Mouse (Mus musculus) MEL (cell line): ENCODE data around the gene Kif6. TPM values are rescaled to one million over a fixed set of nuclear protein-coding genes. Genes with fewer than 3 reads are reported as not detected.

Experiments used
- DNase-seq: peaks from one replicate; pipeline ENCODE4 v3.0.0; 2011; ENCODE audit warnings: low read depth, low spot score
- H3K27ac ChIP-seq: 2 replicates; pipeline ENCODE4 v1.5.1; 2012; ENCODE audit warnings: low read depth, mild to moderate bottlenecking, control low read depth, low read length, moderate library complexity; ENCODE audit not compliant: control insufficient read depth
- H3K27me3 ChIP-seq, 2 experiments: fragments of 150-350 bp in 1 of 2; sonication (generic) in 1 of 2; 2 replicates each; pipeline ENCODE4 v1.6.1; 2012; ENCODE audit warnings: low read length in 2 of 2, mild to moderate bottlenecking in 2 of 2, improper control_type of control experiment in 1 of 2, moderate library complexity in 1 of 2; ENCODE audit not compliant: insufficient read depth in 2 of 2, control insufficient read depth in 1 of 2
- H3K36me3 ChIP-seq, 2 experiments: 2 replicates each; pipeline ENCODE4 v1.6.1; 2012 to 2014; ENCODE audit warnings: low read length in 2 of 2, improper control_type of control experiment in 1 of 2, inconsistent platforms in 1 of 2, mild to moderate bottlenecking in 1 of 2; ENCODE audit not compliant: insufficient read depth in 2 of 2, control insufficient read depth in 1 of 2
- H3K4me1 ChIP-seq, 2 experiments: fragments of 150-350 bp in 1 of 2; sonication (generic) in 1 of 2; 2 replicates each; pipeline ENCODE4 v1.6.1; 2012; ENCODE audit warnings: low read length in 2 of 2, improper control_type of control experiment in 1 of 2, mild to moderate bottlenecking in 1 of 2; ENCODE audit not compliant: insufficient read depth in 2 of 2, control insufficient read depth in 1 of 2
- H3K4me3 ChIP-seq, 2 experiments: fragments of 150-350 bp in 1 of 2; sonication (generic) in 1 of 2; 2 replicates each; pipeline ENCODE4 v1.5.1; 2012; ENCODE audit warnings: low read depth in 2 of 2, low read length in 2 of 2, mild to moderate bottlenecking in 2 of 2, moderate library complexity in 2 of 2, control low read depth in 1 of 2, improper control_type of control experiment in 1 of 2; ENCODE audit not compliant: control insufficient read depth in 1 of 2, insufficient read depth in 1 of 2
- H3K79me2 ChIP-seq: 2 replicates; pipeline ENCODE4 v1.6.1; 2012; ENCODE audit warnings: mild to moderate bottlenecking, low read length, moderate library complexity; ENCODE audit not compliant: control insufficient read depth, poor library complexity, insufficient read depth
- H3K9ac ChIP-seq: 2 replicates; pipeline ENCODE4 v1.6.1; 2012; ENCODE audit warnings: low read depth, mild to moderate bottlenecking, control low read depth, low read length, moderate library complexity; ENCODE audit not compliant: control insufficient read depth, poor library complexity, severe bottlenecking
- H3K9me3 ChIP-seq: fragments of 150-350 bp; sonication (generic); replicated peaks from 2 replicates; pipeline ENCODE4 v1.6.1; 2012; ENCODE audit warnings: mild to moderate bottlenecking, low read length, improper control_type of control experiment, moderate library complexity; ENCODE audit not compliant: insufficient read depth
- CHD2 ChIP-seq: IDR thresholded peaks from 2 replicates; pipeline ENCODE4 v1.6.1; 2011; ENCODE audit warnings: low read length, improper control_type of control experiment
- CTCF ChIP-seq, 3 experiments: IDR thresholded peaks in 2 of 3; conservative IDR thresholded peaks in 1 of 3; 2 replicates each; pipeline ENCODE4 v1.5.1; 2011 to 2012; ENCODE audit warnings: low read length in 3 of 3, low read depth in 2 of 3, mild to moderate bottlenecking in 2 of 3, improper control_type of control experiment in 1 of 3, inconsistent platforms in 1 of 3, mixed read lengths in 1 of 3, moderate library complexity in 1 of 3; ENCODE audit not compliant: control insufficient read depth in 1 of 3, insufficient read depth in 1 of 3, poor library complexity in 1 of 3, severe bottlenecking in 1 of 3
- E2F4 ChIP-seq: IDR thresholded peaks from 2 replicates; pipeline ENCODE4 v1.6.1; 2011; ENCODE audit warnings: low read depth, low read length, improper control_type of control experiment, borderline replicate concordance
- HCFC1 ChIP-seq: IDR thresholded peaks from 2 replicates; pipeline ENCODE4 v1.6.1; 2012; ENCODE audit warnings: low read depth, mild to moderate bottlenecking, inconsistent platforms, low read length, improper control_type of control experiment, moderate library complexity
- JUND ChIP-seq: IDR thresholded peaks from 2 replicates; pipeline ENCODE4 v1.6.1; 2011; ENCODE audit warnings: low read depth, mild to moderate bottlenecking, improper control_type of control experiment, low read length
- KAT2A ChIP-seq: conservative IDR thresholded peaks from 2 replicates; pipeline ENCODE4 v1.6.1; 2012; ENCODE audit warnings: low read depth, low read length, improper control_type of control experiment, inconsistent platforms
- MAFK ChIP-seq: IDR thresholded peaks from 2 replicates; pipeline ENCODE4 v1.6.1; 2011; ENCODE audit warnings: low read depth, mild to moderate bottlenecking, low read length, improper control_type of control experiment, borderline replicate concordance
- MAX ChIP-seq: IDR thresholded peaks from 2 replicates; pipeline ENCODE4 v1.6.1; 2011; ENCODE audit warnings: low read length, improper control_type of control experiment
- MAZ ChIP-seq: IDR thresholded peaks from 2 replicates; pipeline ENCODE4 v1.6.1; 2012; ENCODE audit warnings: low read depth, mild to moderate bottlenecking, inconsistent platforms, low read length, improper control_type of control experiment
- MEF2A ChIP-seq: IDR thresholded peaks from 2 replicates; pipeline ENCODE4 v1.6.1; 2014; ENCODE audit warnings: low read depth, mild to moderate bottlenecking, inconsistent platforms, low read length, improper control_type of control experiment; ENCODE audit not compliant: poor library complexity, insufficient replicate concordance, severe bottlenecking; ENCODE audit errors: extremely low read depth
- MXI1 ChIP-seq: IDR thresholded peaks from 2 replicates; pipeline ENCODE4 v1.6.1; 2011; ENCODE audit warnings: mild to moderate bottlenecking, low read depth, low read length, improper control_type of control experiment
- NELFE ChIP-seq: IDR thresholded peaks from 2 replicates; pipeline ENCODE4 v1.6.1; 2011; ENCODE audit warnings: low read depth, low read length, improper control_type of control experiment
- NRF1 ChIP-seq: IDR thresholded peaks from 2 replicates; pipeline ENCODE4 v1.6.1; 2014; ENCODE audit warnings: low read depth, mild to moderate bottlenecking, inconsistent platforms, low read length, improper control_type of control experiment, moderate library complexity; ENCODE audit not compliant: poor library complexity, insufficient read depth, severe bottlenecking
- POLR2A ChIP-seq, 2 experiments: IDR thresholded peaks; 2 replicates each; pipeline ENCODE4 v1.6.1; 2011 to 2012; ENCODE audit warnings: low read length in 2 of 2, mild to moderate bottlenecking in 2 of 2, control low read depth in 1 of 2, improper control_type of control experiment in 1 of 2, low read depth in 1 of 2, moderate library complexity in 1 of 2; ENCODE audit not compliant: control insufficient read depth in 1 of 2, insufficient read depth in 1 of 2, poor library complexity in 1 of 2
- POLR2AphosphoS2 ChIP-seq: IDR thresholded peaks from 2 replicates; pipeline ENCODE4 v1.6.1; 2011; ENCODE audit warnings: low read length, improper control_type of control experiment
- RAD21 ChIP-seq: IDR thresholded peaks from 2 replicates; pipeline ENCODE4 v1.6.1; 2011; ENCODE audit warnings: mild to moderate bottlenecking, low read depth, low read length, improper control_type of control experiment
- SMC3 ChIP-seq: IDR thresholded peaks from 2 replicates; pipeline ENCODE4 v1.6.1; 2011; ENCODE audit warnings: low read depth, low read length, improper control_type of control experiment
- TAL1 ChIP-seq: IDR thresholded peaks from 2 replicates; pipeline ENCODE4 v1.6.1; 2012; ENCODE audit warnings: mild to moderate bottlenecking, inconsistent platforms, low read length, moderate library complexity, mixed read lengths
- TBP ChIP-seq: IDR thresholded peaks from 2 replicates; pipeline ENCODE4 v1.8.0; 2011; ENCODE audit warnings: low read depth, low read length, improper control_type of control experiment
- TCF12 ChIP-seq: IDR thresholded peaks from 2 replicates; pipeline ENCODE4 v1.6.1; 2014; ENCODE audit warnings: low read depth, mild to moderate bottlenecking, inconsistent platforms, low read length, improper control_type of control experiment, moderate library complexity
- ZKSCAN1 ChIP-seq: IDR thresholded peaks from 2 replicates; pipeline ENCODE4 v1.6.1; 2012; ENCODE audit warnings: low read depth, mild to moderate bottlenecking, inconsistent platforms, low read length, improper control_type of control experiment, moderate library complexity
- ZMIZ1 ChIP-seq: IDR thresholded peaks from 2 replicates; pipeline ENCODE4 v1.6.1; 2012; ENCODE audit warnings: low read depth, mild to moderate bottlenecking, inconsistent platforms, low read length, improper control_type of control experiment, moderate library complexity
- ZNF384 ChIP-seq: IDR thresholded peaks from 2 replicates; pipeline ENCODE4 v1.6.1; 2012; ENCODE audit warnings: low read depth, mild to moderate bottlenecking, inconsistent platforms, low read length, improper control_type of control experiment
- polyA plus RNA-seq, 2 experiments: library from polyadenylated mRNA; stranded (reverse) in 1 of 2; unstranded in 1 of 2; fragments of >175 nt in 1 of 2; fragments of >200 nt in 1 of 2; gene quantifications; 2 replicates each; pipeline versions ENCODE4 v1.2.1 to v1.2.4; 2012; ENCODE audit warnings: low replicate concordance in 2 of 2, low read depth in 1 of 2; ENCODE audit not compliant: insufficient read length in 2 of 2, insufficient read depth in 1 of 2, missing spikeins in 1 of 2
- total RNA-seq: library from RNA; depleted of rRNA; stranded (reverse); fragments of 300-350 nt; gene quantifications from 2 replicates; pipeline ENCODE4 v1.2.3, GENCODE M21; 2012

The Kif6 gene
- total and polyA plus RNA-seq, 3 experiments: not detected

- no peak for TF ChIP-seq E2F4
These were observed 95.2 kb downstream of the Kif6 start (continued) for GRCm38 (mm10) chr17:49710101-49710630.

GRCm38 (mm10) chr17:49726206-49726605, 111.3 kb downstream of the Kif6 start:
- TF ChIP-seq MAFK: no peak
- TF ChIP-seq MXI1: no peak
- TF ChIP-seq MAZ: no peak
- no peak for TF ChIP-seq POLR2A (IDR thresholded peaks at IDR 0.05; ENCODE audit: control insufficient read depth in 1 of 2, insufficient read depth in 1 of 2, low read depth in 1 of 2, low read length in 2 of 2, poor library complexity in 1 of 2)
- TF ChIP-seq TAL1: no peak
- TF ChIP-seq CTCF (IDR thresholded peaks at IDR 0.05 in 2 of 3, conservative IDR thresholded peaks at IDR 0.05 in 1 of 3; ENCODE audit: control insufficient read depth in 1 of 3, insufficient read depth in 1 of 3, low read depth in 2 of 3, low read length in 3 of 3, poor library complexity in 1 of 3, severe bottlenecking in 1 of 3): peak in 1 of 3 experiments; percentile 20; a peak in 1 of 6 replicates
- TF ChIP-seq MEF2A: no peak
- no peak for TF ChIP-seq RAD21
- TF ChIP-seq NELFE: no peak
- Histone ChIP-seq H3K9ac (no peak overlapping the region), H3K9me3 (no peaks in the 10 kb centered on the region), H3K27me3 (no peaks in the 10 kb centered on the region), H3K4me3 (no peak overlapping the region), H3K4me1 (no peaks in the 10 kb centered on the region), H3K27ac (no peak overlapping the region), H3K79me2 (no peaks in the 10 kb centered on the region), H3K36me3 (no peaks in the 10 kb centered on the region)
- no peak for DNase-seq

- Histone ChIP-seq H3K4me1 (no peaks in the 10 kb centered on the region), H3K27ac (no peak overlapping the region), H3K36me3 (no peaks in the 10 kb centered on the region), H3K27me3 (no peaks in the 10 kb centered on the region), H3K4me3 (no peak overlapping the region), H3K9me3 (no peaks in the 10 kb centered on the region), H3K9ac (no peak overlapping the region), H3K79me2 (no peaks in the 10 kb centered on the region)
- TF ChIP-seq MEF2A (no peak), TAL1 (no peak), HCFC1 (no peak), NRF1 (no peak), TCF12 (no peak), KAT2A (no peak), ZMIZ1 (no peak), ZNF384 (no peak), SMC3 (no peak), ZKSCAN1 (no peak), E2F4 (no peak), POLR2AphosphoS2 (no peak), CHD2 (no peak), MAX (no peak), TBP (no peak), NELFE (no peak), JUND (no peak)
- DNase-seq: no peak
These were observed 112.0 kb downstream of the Kif6 start for GRCm38 (mm10) chr17:49726976-49727375.
